Mouse (Mus musculus): ENCODE data around the gene Csf3.

The Csf3 gene

DNA sequence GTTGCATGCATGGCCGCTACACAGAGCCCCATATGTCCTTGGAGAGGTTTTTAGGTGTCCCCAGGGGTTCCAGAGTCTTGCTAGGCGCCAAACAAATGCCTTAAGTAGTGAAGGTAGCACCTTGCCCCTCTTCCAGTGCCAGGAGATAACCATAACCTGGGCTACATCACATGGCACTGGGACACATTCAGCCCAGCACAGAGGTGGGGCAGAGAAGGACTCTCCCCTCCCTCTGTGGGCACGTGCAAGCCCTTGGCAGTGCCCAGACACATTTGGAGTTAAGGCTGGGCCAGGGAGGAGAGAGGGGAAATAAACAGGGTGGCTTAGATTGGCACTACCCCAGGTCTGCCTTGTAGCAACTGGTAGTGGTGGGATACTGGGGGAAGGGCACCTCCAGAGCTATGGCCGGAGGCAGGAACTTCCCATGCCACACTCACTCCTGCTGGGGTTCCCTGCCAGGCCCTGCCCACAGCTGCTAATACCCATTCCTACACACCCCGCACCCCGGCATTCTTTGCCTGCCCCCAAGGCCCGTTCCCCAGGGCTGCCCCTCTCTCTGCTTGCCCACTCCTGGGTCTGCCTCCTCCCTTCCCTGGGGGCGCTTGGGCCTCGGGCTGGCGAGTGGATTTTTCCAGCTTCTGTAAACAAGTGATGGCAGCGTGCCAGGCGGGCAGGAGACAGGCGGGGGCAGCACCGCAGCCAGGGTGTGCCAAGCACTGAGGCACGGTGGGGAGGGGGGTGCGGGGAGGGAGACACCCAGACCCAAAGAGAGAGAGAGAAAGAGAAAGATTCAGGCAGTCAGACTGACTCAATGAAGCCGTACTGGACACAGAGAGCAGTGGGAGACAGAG lies 49.5 kb downstream of the Csf3 start:
- peak; percentile 78 to 85 for DNase-seq

DNA sequence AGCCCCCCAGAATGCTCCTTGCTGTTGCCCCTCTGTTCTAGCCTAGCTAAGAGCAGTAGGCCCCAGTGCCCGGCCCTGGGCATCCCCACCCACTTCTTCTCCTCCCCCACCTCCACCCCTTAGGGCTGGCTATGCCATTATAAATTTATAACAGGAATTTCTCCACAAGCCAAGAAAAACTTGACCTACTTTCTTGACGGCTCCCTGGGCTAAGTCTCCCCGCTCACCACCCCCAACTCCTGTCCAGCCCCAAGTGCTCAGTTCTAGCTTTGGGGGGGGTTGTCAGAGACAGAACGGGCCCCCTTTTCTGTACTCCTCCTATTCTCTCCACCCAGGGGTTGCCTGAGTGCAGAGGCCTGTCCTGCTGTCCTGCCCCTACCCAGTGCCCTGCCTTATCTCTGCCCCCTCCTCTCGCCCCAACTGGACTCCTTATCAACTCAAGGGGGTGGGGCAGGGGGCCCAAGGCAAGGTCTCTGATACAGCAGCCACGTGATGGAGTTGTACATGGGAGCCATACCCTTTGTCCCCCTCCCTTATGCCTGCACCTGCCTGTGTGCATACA lies 50.2 kb downstream of the Csf3 start:
- DNase-seq: peak; percentile 39 to 43

DNA sequence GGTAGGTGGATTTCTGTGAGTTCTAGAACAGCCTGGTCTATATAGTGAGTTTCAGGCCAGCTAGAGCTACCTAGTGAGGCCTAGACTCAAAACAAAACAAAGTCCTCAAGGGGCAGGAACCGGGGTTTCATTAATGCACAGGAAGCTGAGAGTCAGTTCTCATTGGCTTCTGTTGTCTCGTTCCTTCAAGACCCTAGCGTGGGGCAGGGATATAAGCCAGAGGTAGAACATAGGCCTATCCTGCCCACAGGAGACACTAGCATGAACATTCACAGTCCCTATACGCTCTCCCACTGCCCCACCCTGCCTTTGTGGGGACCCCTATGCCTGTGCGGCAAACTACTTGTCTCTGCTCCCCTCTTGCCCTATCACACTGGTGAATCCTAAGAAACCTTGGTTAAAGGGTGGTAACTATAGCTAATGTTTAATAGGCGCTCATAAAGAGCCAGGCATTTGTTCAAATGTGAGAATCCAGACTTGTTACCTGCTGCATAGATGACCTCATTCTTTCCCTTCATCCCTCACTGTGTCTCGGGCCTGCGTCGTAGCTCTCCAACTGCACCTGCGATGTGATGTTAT lies 51.6 kb downstream of the Csf3 start:
- peak in 1 of 2 experiments; percentile 29 for DNase-seq

All from cerebellum, adult 18-20 months (tissue).